Mouse (Mus musculus): ENCODE data around the gene Ang2. TPM values are rescaled to one million over a fixed set of nuclear protein-coding genes. Genes with fewer than 3 reads are reported as not detected.

The Ang2 gene
- total RNA-seq, 4 experiments from 2014 or later: not detected

DNA sequence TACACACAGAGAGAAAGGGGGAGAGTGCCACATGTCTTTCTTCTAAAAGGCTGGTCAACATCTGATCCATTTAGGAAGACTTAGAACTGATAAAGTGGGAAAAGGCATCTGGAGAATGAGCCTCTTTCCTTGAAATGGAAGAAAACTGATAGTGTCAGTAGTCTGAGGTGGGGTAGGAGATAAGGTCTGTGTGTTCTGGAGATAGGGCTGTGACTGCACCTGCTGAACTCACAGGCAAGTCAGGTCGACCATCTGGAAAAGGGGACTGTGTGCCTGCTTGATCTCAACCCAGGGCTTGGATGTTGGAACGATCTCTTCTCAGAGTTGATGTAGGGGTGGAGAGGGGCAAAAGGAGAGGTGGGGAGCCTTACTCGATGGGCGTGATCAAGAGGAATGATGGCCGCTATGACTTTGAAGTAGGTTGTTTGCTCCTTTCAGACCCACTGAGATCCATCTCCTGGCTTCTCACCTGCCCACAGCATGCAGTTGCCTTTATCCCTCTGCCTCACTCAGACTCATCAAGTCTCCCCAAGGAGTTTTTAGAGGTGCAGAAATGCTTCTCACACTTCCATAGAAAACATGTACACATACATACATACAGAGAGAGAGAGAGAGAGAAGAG, 46.6 kb downstream of the Ang2 start:
- no peak for DNase-seq (ENCODE audit: low spot score in 2 of 2)

DNA sequence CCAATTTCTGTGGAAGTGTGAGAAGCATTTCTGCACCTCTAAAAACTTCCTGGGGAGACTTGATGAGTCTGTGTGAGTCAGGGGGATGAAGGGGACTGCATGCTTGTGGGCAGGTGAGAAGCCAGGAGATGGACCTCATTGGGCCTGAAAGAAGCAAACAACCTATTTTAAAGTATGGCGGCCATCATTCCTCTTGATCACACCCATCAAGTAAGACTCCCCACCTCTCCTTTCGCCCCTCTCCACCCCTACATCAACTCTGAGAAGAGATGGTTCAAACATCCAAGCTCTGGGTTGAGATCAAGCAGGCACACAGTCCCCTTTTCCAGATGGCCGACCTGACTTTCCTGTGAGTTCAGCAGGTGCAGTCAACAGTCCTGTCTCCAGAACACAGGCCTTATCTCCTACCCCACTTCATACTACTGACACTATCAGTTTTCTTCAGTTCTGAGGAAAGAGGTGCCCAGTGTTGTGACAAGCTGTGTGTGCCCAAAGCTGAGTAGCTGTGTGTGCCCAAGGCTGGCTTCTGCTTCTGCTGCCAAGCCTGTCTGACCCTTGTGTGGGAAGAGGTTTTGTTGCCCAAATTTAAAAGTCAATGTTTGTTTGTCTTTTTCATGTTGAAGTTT, 48.6 kb downstream of the Ang2 start:
- DNase-seq (ENCODE audit: low spot score in 2 of 2): no peak

DNA sequence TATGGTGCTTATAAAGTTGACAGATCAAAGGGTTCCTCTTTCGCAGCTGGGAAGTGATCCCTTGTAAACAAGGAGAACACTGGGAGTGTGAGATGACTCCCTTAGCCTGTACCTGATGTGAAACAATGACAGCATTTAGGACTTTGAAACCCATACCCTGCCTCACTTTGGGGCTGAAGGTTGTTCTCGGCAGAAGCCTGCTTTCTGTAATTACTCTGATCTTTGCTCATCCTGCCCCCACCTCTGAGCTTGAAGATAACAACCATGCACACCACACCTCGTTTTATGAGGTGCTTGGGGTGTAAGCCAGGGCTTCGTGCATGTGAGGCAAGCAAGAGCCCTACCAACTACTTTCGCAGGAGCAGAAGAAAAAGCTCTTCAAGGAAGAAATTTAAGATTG, 49.8 kb downstream of the Ang2 start:
- DNase-seq (ENCODE audit: low spot score in 2 of 2): no peak

DNA sequence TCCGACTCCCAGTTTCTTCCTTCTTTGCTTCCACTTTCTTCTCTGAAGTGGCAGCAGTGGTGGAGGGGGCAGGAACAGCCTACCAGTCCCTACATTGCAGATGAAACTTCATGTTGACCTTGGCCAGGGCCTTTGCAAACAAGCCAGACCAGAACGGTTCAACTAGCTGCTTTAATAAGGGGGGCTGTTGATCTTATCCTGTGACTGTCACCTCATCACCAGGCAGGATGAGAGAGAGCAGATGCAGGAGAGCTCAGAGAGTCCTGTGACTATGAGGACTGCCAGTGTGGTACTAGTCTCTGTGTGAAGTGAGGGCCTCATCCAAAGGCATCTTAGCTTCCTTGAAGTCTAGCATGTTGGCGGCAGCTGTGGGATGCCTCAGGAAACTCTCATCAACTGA, 50.9 kb downstream of the Ang2 start:
- no peak for DNase-seq (ENCODE audit: low spot score in 2 of 2)

DNA sequence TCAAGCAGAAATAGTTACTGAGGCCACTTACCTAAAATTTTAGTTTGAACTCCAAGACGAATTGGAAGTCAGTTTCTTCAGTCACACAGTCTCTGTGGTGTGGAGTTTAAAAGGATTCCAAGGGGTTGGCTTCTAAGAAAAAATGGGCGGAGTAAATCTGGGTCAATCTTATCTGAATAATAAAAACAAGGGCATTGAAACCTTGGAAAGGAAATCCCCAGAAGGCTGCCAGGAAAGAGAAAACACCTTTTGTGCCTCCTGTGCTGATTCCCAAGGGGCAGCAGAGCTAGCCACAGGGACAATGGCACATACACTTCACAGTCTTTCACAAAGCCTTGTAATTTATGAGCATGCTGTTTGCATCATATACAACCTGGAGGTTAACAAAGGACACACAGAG, 52.3 kb downstream of the Ang2 start, which contains the start of gene Rnase1:
Gene Rnase1, minus strand, starts transcription at position 101 of the 400 bp plus-strand sequence.
- no peak for DNase-seq (ENCODE audit: low spot score in 2 of 2)

DNA sequence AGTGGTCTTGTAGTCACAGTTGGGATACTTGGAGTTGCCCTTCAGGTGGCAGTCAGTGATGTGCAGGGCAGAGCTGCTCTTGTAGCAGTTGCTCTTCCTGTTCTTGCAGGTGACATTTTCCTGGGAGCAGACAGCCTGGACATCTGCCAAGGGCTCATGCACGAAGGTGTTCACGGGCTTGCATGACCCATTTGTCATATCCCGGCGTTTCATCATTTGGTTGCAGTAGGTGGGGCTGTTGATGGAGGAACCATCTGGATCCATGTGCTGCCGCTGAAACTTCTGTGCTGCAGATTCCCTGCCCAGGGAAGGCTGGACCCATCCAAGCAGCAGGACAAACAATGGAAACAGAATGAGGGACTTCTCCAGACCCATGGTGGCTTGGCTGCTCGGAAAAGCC, 53.4 kb downstream of the Ang2 start:
- peak in 1 of 2 experiments; percentile 17 for DNase-seq (ENCODE audit: low spot score in 2 of 2)

Other genes with a start within 250 kb of the Ang2 start
- gene Pnp2, start 243.2 kb downstream of the Ang2 start, total RNA-seq (2022): 1 to 10 TPM; 1.3 to 2.0 (median 1.5) TPM
- gene Rnase10, start 191.4 kb downstream of the Ang2 start, total RNA-seq (2022): under 1 TPM in 1 of 4 experiments, not detected in 3; 0.20 TPM
- not detected for gene Rnase9, start 157.3 kb downstream of the Ang2 start, total RNA-seq (2022)
- gene Rnase11, start 149.0 kb downstream of the Ang2 start, total RNA-seq (2022): not detected
- gene Rnase12, start 141.5 kb downstream of the Ang2 start, total RNA-seq (2022): not detected
- not detected for gene Olfr750, start 124.7 kb downstream of the Ang2 start, total RNA-seq (2022)
- gene Rnase4, start 108.1 kb downstream of the Ang2 start, total RNA-seq (2022): 10 to 100 TPM; 14.0 to 46.9 (median 27.4) TPM
- gene Ang, start 108.0 kb downstream of the Ang2 start, total RNA-seq (2022): 10 to 100 TPM in 2 of 4 experiments, 1 to 10 TPM in 2; 3.9 to 15.2 (median 8.4) TPM
- gene Eddm3b, start 84.7 kb downstream of the Ang2 start, total RNA-seq (2022): not detected
- gene Rnase6, start 75.2 kb downstream of the Ang2 start, total RNA-seq (2022): under 1 TPM in 2 of 4 experiments, not detected in 2; 0.45 to 0.50 TPM
- 1 to 10 TPM; 2.7 to 5.0 (median 3.1) TPM for gene Rnase1, start 52.4 kb downstream of the Ang2 start, total RNA-seq (2022)
- under 1 TPM in 1 of 4 experiments, not detected in 3; 0.74 TPM for gene Rnase2b, start 36.9 kb downstream of the Ang2 start, total RNA-seq (2022)
- not detected for gene Ear14, start 4.2 kb upstream of the Ang2 start, total RNA-seq (2022)
- not detected for gene Rnase2a, start 57.0 kb upstream of the Ang2 start, total RNA-seq (2022)
- gene Gm7247, start 162.6 kb upstream of the Ang2 start, total RNA-seq (2022): not detected
- gene Vmn2r88, start 211.7 kb upstream of the Ang2 start, total RNA-seq (2022): not detected